Mouse (Mus musculus): ENCODE measurements around the gene Med28.
A peak's percentile ranks its signal among the peaks of the same experiment; 100 is the strongest.

Gene Med28

GRCm38 (mm10) chr5:45519960-45520808 lies at the start of gene Med28:
TSS of gene Med28 (plus strand) at chr5:45520229.
- peak; percentile 93 for DNase-seq (ENCODE audit: low read depth)

DNA sequence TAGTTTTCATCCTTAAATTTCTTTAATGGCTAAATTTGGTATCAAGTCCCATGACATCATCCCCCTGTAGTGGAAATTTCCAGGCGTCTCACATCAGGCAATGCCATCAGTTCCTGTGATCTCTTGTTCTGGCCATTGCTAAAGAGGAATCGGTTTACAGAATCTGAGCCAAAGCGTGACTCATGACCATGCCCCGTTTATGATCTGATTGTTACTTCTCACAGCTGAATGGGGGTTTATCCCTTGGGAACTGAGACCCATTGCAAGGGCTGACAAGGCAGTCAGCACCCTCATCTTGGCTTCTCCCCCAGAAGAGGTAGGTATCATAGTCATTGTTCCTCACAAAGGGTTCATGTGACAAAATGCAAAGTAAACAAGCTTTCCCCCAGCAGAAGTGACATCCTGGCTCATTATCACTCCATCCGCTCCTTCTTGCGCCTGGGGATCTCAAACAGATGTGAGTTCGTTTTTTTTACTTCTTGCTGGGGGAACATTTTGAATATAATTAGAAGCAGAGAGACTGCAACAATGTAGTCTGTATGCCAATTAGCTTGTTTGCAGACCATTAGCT lies 47.1 kb upstream of the Med28 start:
- no peak for DNase-seq (ENCODE audit: low read depth)

DNA sequence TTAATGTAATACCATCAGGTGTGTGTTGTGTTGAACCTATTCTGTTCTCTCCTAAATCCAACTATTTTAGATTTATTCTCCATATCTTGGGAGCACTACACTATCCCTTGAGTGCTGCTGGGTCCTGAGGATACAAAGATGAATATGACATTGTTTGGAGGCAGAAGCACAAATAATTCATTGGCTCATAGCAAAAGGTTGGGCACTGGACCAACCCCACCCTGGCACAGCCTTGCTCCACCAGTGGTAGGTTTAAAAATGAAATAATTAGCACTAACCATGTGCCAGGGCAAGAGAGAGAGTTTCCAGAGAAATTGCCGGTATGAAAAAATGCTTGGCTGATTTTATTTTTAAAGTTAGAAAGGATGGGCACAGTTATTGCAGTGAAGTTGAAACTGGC lies 46.5 kb upstream of the Med28 start:
- DNase-seq (ENCODE audit: low read depth), result no peak

GRCm38 (mm10) chr5:45474215-45474614 lies 45.8 kb upstream of the Med28 start:
- peak; percentile 80 for DNase-seq (ENCODE audit: low read depth)

DNA sequence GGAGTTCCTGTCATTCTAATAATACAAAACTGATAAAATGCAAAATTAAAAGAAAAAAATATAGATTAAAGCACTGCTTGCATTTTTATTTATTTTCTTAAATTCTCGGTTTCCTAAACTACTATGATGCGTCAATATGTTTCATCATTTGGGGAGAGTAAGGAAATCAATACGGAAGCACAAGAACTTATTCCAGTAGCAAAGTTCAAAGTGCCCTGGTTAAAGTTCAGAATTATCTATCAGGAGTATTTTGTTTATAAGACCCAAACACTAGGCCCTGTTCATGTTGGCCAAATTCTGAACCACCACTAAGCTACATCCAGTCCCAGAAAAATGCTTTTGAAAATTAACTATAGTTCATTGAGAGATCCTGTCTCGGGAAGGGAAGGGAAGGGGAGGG lies 45.3 kb upstream of the Med28 start:
- no peak for DNase-seq (ENCODE audit: low read depth)

GRCm38 (mm10) chr5:45475771-45476170 lies 44.3 kb upstream of the Med28 start:
- DNase-seq (ENCODE audit: low read depth), result no peak

- no peak for DNase-seq (ENCODE audit: low read depth)
Measured at GRCm38 (mm10) chr5:45476288-45476687, 43.7 kb upstream of the Med28 start.

- DNase-seq (ENCODE audit: low read depth), result no peak
Measured at GRCm38 (mm10) chr5:45477601-45478000, 42.4 kb upstream of the Med28 start.

DNA sequence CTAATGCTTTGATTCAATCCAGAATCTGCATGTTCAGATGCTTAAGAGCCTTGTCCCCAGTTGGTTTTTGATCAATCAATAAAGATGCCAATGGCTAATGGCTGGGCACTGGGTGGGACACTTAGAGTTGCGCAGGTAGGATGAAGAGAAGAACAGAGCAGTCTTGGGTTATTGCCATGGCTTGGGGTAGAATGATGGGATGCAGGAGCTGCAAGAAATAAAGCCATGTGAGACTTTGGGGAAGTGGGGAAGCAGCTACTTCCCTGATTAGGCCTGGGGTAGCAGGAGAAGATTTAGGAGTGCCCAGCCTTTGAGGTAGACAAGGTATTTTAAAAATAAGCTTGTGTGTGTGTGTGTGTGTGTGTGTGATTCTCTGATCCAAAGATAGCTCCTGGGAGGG lies 40.0 kb upstream of the Med28 start:
- DNase-seq (ENCODE audit: low read depth), result no peak

- no peak for DNase-seq (ENCODE audit: low read depth)
Measured at GRCm38 (mm10) chr5:45481125-45481524, 38.9 kb upstream of the Med28 start.

DNA sequence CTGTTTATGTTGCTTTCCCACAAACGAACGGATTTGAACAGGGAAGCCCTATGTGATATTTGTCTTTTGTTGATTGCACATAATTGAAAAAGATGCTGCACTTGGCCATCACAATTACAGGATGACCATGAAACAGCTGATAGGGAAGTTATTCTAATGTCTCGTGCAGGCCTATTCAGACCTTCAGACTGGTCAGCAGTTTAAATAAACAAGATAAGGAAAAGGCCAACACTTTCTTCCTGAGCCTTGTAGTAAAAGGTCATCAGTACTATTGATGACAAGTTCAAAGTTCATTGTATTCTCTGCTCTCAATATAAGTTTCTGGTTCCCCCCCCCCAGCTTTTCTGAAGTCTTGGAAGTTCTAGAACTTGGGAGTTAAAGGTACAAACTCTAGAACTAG lies 37.4 kb upstream of the Med28 start:
- no peak for DNase-seq (ENCODE audit: low read depth)

GRCm38 (mm10) chr5:45483654-45484053 lies 36.4 kb upstream of the Med28 start:
- no peak for DNase-seq (ENCODE audit: low read depth)

DNA sequence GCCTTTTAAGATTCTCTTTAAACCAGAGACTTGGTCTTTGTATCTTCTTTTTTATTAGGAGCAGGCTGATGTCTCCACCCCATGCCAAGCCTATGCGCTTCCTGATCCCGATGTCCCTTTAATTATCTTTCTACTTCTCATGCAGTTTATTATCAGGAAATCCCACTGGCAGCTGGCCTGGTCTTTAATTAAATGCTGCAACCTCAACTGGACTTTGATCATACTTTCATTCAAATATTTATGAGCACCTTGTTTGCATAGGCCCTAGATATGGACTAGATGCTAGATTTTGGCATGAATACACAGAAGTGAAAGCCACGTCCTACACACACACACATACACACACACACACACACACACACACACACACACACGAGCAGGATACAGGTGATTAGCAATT lies 28.3 kb upstream of the Med28 start:
- DNase-seq (ENCODE audit: low read depth), result no peak

GRCm38 (mm10) chr5:45493191-45494092 lies 26.6 kb upstream of the Med28 start, which contains the start of gene Lap3:
TSS of gene Lap3 (plus strand) at chr5:45493374.
- peak; percentile 97 for DNase-seq (ENCODE audit: low read depth)

GRCm38 (mm10) chr5:45494093-45494755 lies 25.8 kb upstream of the Med28 start:
- DNase-seq (ENCODE audit: low read depth), result peak; percentile 10

- DNase-seq (ENCODE audit: low read depth), result no peak
Measured at GRCm38 (mm10) chr5:45495429-45495975, 24.5 kb upstream of the Med28 start.

- DNase-seq (ENCODE audit: low read depth), result no peak
Measured at GRCm38 (mm10) chr5:45496042-45496441, 24.0 kb upstream of the Med28 start.

- no peak for DNase-seq (ENCODE audit: low read depth)
Measured at GRCm38 (mm10) chr5:45496479-45496878, 23.6 kb upstream of the Med28 start.

DNA sequence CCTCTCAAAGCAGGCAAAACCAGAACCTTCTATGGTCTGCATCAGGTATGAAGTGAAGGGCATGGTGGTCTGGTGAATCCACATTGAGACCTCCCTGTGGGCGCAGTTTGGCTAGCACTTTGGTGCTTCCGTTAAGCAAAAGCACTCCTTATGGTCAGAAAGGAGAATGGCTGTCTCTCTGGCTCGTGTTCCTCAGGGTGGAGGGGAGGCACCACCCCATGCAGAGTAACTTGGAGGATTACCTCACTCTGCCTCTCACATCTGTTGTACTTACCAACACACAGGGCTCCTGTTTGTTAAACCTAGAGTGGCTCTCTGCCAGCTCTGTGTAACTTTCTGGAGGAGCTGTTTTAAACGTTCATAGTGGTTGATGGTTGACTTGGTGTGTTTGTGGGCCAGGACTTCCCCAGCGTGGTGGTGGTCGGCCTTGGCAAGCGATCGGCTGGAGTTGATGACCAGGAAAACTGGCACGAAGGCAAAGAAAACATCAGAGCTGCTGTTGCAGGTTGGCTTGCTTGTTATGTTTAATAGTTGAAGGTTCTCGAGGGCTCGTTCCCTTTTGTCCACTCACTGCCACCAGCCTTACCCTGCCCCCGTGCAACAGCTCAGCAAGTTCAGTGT lies 23.0 kb upstream of the Med28 start:
- DNase-seq (ENCODE audit: low read depth), result no peak

DNA sequence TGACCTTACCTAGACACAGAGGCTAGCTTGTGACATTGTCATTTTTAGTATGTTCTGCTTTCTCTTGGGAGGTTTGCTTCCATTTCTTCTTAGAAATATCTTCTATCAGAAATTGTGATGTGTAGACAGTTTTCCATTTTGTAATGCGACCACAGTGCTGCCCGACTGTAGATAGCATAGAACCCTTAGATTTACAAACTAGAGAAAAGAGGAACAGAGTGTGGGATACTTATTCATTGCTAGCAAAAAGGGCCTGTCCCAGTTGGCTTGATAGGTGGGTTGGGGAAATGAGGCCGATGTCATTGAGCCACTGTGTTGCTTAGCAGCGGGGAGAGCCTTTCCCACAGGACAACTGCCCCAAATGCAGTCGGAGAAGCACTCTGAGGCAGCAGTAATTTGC lies 22.5 kb upstream of the Med28 start:
- no peak for DNase-seq (ENCODE audit: low read depth)

DNA sequence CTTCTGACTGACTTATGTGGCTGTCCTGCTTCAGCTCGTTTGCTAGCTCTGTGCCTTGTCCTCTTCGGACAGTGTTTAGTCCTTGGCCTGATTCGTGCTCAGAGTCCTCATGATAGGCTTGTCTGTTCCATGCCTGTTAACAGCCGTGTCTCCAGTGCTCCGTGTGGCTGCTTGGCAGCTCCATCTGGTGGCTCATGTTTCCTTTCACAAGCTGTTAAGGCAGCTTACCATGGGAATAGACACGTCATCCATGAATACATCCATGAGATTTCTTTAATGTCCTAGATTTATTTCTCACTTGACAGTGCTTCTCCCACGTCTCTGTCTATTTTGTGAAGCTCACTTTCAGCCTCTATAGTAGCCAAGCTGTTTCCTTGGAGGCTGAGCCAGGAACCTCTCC lies 10.0 kb upstream of the Med28 start:
- DNase-seq (ENCODE audit: low read depth), result no peak

Data from naive thymus-derived CD4-positive, alpha-beta T cell, adult 2 months (primary cell).